Mouse (Mus musculus) heart, adult 2 months (tissue): ENCODE results near the gene Galnt2.

Source experiments
- CTCF ChIP-seq: fragments of 200-600 bp; IDR thresholded peaks from 2 replicates; pipeline ENCODE4 v1.8.1; 2022; ENCODE audit warnings: antibody characterized with exemption, mild to moderate bottlenecking, moderate library complexity
- EP300 ChIP-seq: fragments of 200-500 bp; IDR thresholded peaks from 2 replicates; pipeline ENCODE4 v1.6.1; 2011; ENCODE audit warnings: low read depth, low read length, control low read depth; ENCODE audit not compliant: insufficient read depth

GRCm38 (mm10) chr8:124201706-124202105 lies 29.5 kb upstream of the Galnt2 start:
- TF ChIP-seq EP300 (no peak), CTCF (no peak)
